Mouse (Mus musculus): Measurements from ENCODE around the gene Rfc1. TPM values are rescaled to one million over a fixed set of nuclear protein-coding genes. Genes with fewer than 3 reads are reported as not detected.

The Rfc1 gene
- 88.1 and 93.8 TPM in 2 replicates for polyA plus RNA-seq (2016; fragmentation: Nextera tagmentation; extraction: Ambion mirVana)

DNA sequence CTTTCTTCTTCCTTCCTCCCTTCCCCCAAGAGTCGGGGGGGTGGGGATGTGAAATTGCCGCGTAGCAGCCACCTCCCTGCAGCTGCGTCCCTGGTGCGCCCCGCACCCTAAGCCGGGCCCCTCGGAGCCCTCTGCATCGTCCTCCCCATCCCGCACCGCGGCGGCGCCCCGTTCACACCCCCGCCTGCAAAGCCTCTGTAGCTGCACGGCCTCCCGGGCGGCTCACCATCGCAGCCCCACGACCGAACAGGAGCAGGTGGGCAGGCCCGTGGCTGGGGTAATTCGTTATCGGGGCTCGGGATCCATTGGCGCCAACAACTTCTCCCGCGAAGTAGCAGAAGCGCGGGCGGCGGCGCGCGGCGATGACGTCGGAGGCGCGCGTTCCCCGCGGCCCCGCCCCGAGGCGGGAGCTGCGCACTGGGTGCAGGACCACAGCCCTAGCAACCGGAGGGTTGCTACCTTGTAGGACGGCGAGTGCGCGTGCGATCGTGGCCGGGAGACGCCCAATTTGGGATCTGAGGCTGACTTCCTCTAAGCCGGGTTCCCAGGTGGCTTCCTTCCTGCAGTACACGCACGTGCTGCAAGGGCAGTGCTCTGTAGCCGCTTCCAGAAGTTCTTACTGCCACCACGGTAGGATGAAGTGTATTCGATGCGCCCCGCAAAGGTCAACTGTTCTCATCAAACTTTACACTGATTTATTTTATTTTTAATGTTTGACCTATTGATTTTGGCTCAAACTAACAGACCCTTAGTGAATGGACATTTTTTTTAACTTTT lies at the start of gene Rfc1:
Rfc1 (minus strand) TSS at position 373 of the 777 bp plus-strand sequence.
- Histone ChIP-seq H3K27ac (peak within 1 kb of the TSS; percentile 33; the same call in 1 of the 2 replicates), H3K4me1 (peaks cover 10% of the 10 kb centered on the region; the same call in 1 of the 2 replicates), H3K27me3 (no peaks in the 10 kb centered on the region), H3K9me3 (no peaks in the 10 kb centered on the region), H3K9ac (peak within 1 kb of the TSS; percentile 71), H3K4me3 (replicated peaks) (peak within 1 kb of the TSS; percentile 53), H3K4me2 (peak within 1 kb of the TSS; percentile 66), H3K36me3 (replicated peaks) (0 out of 2 replicates have a peak, but pooled peaks cover 6% of the 10 kb centered on the region)
- peak; percentile 97 for ATAC-seq (ENCODE audit: low FRiP score)
- WGBS: under 1% methylated on average over 65 of the region's 65 CpGs

DNA sequence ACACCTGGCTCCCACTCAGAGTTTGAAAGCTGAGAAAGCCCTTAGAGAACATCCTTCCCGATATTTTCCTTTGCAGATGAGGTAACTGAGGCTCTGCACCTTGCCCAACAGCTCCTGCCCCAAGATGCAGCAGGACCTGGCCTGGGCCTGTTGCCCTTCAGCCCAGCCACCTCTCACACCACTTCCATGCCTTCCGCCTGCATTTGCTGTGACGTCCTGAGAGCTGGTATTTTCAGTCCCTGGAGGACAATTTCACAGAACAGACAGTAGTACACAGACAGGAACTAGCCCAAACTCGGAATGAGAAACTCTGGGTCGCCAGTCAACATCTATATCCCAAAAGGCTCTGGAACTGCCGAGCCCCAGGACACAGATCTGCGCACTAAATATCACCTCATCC lies 39.3 kb upstream of the Rfc1 start:
- Histone ChIP-seq H3K9ac (no peak overlapping the region), H3K27me3 (no peaks in the 10 kb centered on the region), H3K27ac (no peak overlapping the region), H3K4me3 (replicated peaks) (no peak overlapping the region), H3K4me1 (no peaks in the 10 kb centered on the region), H3K36me3 (replicated peaks) (no peaks in the 10 kb centered on the region), H3K4me2 (no peak overlapping the region), H3K9me3 (no peaks in the 10 kb centered on the region)
- WGBS: 91% methylated on average over 7 of the region's 7 CpGs
- no peak for ATAC-seq (ENCODE audit: low FRiP score)

DNA sequence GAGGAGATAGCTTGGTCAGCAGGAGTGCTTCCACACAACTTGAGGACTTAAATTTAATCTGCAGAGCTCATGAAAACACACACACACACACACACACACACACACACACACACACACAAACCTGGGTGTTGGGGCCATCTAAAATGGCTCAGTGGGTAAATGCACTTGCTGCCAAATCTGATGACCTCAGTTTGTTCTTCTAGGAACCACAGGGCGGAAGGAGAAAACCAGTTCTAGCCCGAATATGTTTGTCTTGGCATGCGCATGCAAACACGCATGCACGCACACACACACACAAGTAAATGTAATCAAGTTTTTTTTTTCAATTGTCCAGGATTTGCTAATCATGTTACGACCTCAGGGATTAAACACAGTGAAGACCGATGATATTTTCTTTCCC lies 36.1 kb upstream of the Rfc1 start:
- Histone ChIP-seq H3K27ac (no peak overlapping the region), H3K9ac (no peak overlapping the region), H3K9me3 (no peaks in the 10 kb centered on the region), H3K4me2 (no peak overlapping the region), H3K4me3 (replicated peaks) (no peak overlapping the region), H3K4me1 (no peaks in the 10 kb centered on the region), H3K36me3 (replicated peaks) (no peaks in the 10 kb centered on the region), H3K27me3 (no peaks in the 10 kb centered on the region)
- ATAC-seq (ENCODE audit: low FRiP score): no peak
- WGBS: 97% methylated on average over 7 of the region's 7 CpGs

DNA sequence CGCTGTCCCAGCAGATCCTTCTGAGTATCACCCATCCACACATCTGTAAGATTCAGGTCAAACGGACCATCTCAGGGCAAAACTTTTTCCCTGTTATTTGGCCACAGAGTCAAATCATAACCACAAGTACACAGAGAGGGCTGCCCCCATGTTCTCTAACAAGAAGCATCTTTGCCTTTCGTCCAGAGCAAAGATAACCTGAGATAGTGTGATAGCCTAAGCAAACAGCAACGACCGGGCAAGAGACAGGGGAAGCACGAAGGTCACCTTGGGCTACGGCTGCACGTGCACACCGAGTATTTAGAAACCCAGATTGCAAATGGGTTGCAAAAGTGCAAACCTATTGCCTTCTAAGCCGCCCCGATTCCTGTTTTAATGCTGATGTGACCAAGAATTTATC lies 32.4 kb upstream of the Rfc1 start:
- Histone ChIP-seq H3K4me3 (replicated peaks) (no peak overlapping the region), H3K9ac (no peak overlapping the region), H3K27me3 (no peaks in the 10 kb centered on the region), H3K27ac (no peak overlapping the region), H3K4me2 (no peak overlapping the region), H3K36me3 (replicated peaks) (no peaks in the 10 kb centered on the region), H3K9me3 (no peaks in the 10 kb centered on the region), H3K4me1 (no peaks in the 10 kb centered on the region)
- ATAC-seq (ENCODE audit: low FRiP score): no peak
- WGBS: 93% methylated on average over 11 of the region's 11 CpGs

DNA sequence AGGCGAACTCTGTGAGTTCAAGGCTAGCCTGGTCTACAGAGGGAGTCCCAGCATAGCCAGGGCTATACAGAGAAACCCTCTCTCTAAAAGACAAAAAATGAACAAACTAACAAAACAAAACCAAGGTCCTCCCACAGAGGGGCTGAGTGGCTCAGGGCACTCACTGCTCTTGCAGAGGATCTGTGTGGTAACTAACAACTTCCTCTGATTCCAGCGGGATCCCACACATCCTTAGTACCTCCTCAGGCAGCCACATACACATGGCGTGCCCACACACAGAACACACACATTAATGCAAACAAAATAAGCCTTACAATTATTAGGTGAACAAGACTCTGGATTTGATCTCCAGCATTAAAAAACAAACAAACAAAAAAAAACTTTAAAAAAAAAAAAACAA lies 22.3 kb upstream of the Rfc1 start:
- Histone ChIP-seq H3K36me3 (replicated peaks) (no peaks in the 10 kb centered on the region), H3K4me3 (replicated peaks) (no peak overlapping the region), H3K27ac (no peak overlapping the region), H3K9me3 (peaks cover 4% of the 10 kb centered on the region; the same call in 1 of the 2 replicates), H3K27me3 (no peaks in the 10 kb centered on the region), H3K4me2 (no peak overlapping the region), H3K9ac (no peak overlapping the region), H3K4me1 (no peaks in the 10 kb centered on the region)
- 85% methylated on average over 3 of the region's 3 CpGs for WGBS
- ATAC-seq (ENCODE audit: low FRiP score): no peak

DNA sequence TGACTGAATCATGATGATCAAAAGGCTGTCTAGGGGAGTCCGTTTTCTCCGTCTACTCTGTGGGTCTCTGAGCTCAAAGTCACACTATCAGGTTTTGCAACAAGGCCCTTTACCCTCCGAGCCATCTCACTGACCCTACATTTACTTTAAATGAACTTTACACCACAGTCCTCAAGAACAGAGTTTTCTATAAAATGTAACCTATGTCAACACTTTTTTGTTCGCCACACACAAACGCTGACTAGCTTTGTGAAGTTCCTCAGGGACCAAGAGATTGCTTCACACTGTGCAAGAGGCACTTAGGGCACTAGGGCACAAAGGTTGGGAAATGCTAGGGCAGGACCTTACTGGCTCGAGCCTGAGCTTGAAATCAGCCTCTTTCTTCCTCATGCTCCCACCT lies 21.4 kb upstream of the Rfc1 start:
- Histone ChIP-seq H3K4me3 (replicated peaks) (no peak overlapping the region), H3K27ac (no peak overlapping the region), H3K9me3 (peaks cover 4% of the 10 kb centered on the region; the same call in 1 of the 2 replicates), H3K4me2 (no peak overlapping the region), H3K9ac (no peak overlapping the region), H3K36me3 (replicated peaks) (no peaks in the 10 kb centered on the region), H3K27me3 (no peaks in the 10 kb centered on the region), H3K4me1 (no peaks in the 10 kb centered on the region)
- no peak for ATAC-seq (ENCODE audit: low FRiP score)
- WGBS: 88% methylated on average over 6 of the region's 6 CpGs

DNA sequence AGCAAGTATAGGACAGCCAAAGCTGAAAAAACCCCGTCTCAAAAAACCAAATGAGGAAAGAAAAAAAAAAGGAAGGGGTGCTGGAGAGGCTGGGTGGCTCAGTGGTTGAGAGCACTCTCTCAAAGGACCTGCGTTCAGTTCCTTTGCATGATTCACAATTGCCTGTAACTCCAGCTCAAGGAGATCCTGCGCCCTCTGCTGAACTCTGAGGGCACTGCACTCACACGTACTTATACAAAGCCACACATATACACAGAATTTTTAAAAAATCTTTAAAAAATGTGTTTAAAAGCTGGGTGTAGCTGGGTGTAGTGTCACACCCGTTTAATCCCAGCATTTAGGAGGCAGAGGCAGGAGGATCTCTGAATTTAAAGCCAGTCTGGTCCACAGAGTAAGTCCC lies 19.5 kb upstream of the Rfc1 start:
- peaks cover 4% of the 10 kb centered on the region; the same call in 1 of the 2 replicates for H3K9me3 ChIP-seq
- WGBS: 77% methylated on average over 5 of the region's 5 CpGs
- H3K27ac ChIP-seq: no peak overlapping the region
- H3K4me1 ChIP-seq: no peaks in the 10 kb centered on the region
- H3K4me2 ChIP-seq: no peak overlapping the region
- H3K36me3 ChIP-seq (replicated peaks): no peaks in the 10 kb centered on the region
- H3K4me3 ChIP-seq (replicated peaks): no peak overlapping the region
- no peaks in the 10 kb centered on the region for H3K27me3 ChIP-seq
- H3K9ac ChIP-seq: no peak overlapping the region
- ATAC-seq (ENCODE audit: low FRiP score): no peak

DNA sequence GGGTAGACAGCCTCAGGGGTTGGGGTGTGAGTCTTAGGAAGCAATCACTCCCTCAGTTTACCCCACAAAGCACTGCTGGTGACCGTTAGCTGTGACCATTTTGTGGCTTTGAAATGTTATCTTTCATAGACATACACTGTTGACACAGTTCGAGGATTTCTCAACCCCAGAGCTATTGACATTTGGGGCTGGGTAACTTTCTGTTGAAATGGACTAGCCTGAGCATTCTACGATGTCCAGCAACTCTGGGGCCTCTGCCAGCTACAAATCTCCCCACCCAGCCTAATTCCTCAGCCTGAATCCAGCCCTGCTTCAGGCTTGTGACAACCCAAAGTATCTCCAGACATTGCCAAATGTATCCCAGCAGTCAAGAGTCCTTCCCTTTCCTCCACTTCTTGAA lies 18.6 kb upstream of the Rfc1 start:
- H3K36me3 ChIP-seq (replicated peaks): no peaks in the 10 kb centered on the region
- no peak overlapping the region for H3K9ac ChIP-seq
- 92% methylated on average over 3 of the region's 3 CpGs for WGBS
- no peak overlapping the region for H3K4me2 ChIP-seq
- no peaks in the 10 kb centered on the region for H3K4me1 ChIP-seq
- ATAC-seq (ENCODE audit: low FRiP score): no peak
- H3K4me3 ChIP-seq (replicated peaks): no peak overlapping the region
- no peaks in the 10 kb centered on the region for H3K27me3 ChIP-seq
- H3K9me3 ChIP-seq: peaks cover 4% of the 10 kb centered on the region; the same call in 1 of the 2 replicates
- H3K27ac ChIP-seq: no peak overlapping the region

DNA sequence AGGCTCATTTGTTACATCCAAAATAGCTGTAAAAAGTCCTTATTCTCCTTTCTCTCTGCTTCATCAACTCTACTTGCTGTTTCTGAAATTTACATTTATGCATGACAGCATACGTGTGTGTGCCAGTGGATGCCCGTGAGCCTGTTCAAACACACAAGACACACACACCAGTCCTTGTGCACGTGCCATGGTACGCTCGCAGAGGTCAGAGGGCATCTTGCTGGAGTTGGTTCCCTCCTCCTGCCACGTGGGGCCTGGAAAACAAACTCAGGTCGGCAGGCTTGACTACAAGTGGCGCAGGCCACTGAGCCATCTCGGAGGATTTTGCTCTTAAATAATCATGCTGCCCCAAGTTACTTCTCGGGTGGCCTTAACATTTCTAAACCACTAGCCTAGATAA lies 15.0 kb upstream of the Rfc1 start:
- no peak overlapping the region for H3K9ac ChIP-seq
- peaks cover 4% of the 10 kb centered on the region; the same call in 1 of the 2 replicates for H3K9me3 ChIP-seq
- H3K4me1 ChIP-seq: 0 out of 2 replicates have a peak, but pooled peaks cover 3% of the 10 kb centered on the region
- WGBS: 75% methylated on average over 10 of the region's 10 CpGs
- no peak overlapping the region for H3K4me3 ChIP-seq (replicated peaks)
- no peak for ATAC-seq (ENCODE audit: low FRiP score)
- H3K36me3 ChIP-seq (replicated peaks): no peaks in the 10 kb centered on the region
- no peak overlapping the region for H3K27ac ChIP-seq
- no peak overlapping the region for H3K4me2 ChIP-seq
- H3K27me3 ChIP-seq: no peaks in the 10 kb centered on the region

DNA sequence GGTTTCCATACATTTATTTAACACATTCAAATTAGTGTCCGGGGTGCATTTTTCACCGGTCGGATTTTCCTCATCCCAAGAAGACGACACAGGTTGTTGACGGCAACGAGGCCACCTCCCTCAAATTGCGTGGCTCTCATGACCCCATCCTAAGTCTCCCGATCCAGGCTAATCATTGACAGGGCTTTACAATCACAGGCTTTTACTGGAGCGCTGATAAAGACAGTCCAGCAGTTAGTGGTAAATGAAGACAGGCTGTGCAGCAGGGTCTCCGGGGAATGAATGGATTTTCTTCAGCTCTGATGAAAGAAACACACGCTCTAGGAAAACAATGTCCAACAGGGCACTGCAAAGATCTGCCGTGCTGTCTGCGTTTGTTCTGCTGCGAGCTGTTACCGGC lies 12.7 kb upstream of the Rfc1 start, which contains the start of gene Klb:
Klb (plus strand) TSS at position 147 of the 400 bp plus-strand sequence.
- no peaks in the 10 kb centered on the region for H3K27me3 ChIP-seq
- H3K9ac ChIP-seq: no peak within 1 kb of the TSS
- peak within 1 kb of the TSS; percentile 13; the same call in 1 of the 2 replicates for H3K4me2 ChIP-seq
- no peak within 1 kb of the TSS for H3K4me3 ChIP-seq (replicated peaks)
- no peaks in the 10 kb centered on the region for H3K9me3 ChIP-seq
- 57% methylated on average over 15 of the region's 15 CpGs for WGBS
- H3K27ac ChIP-seq: no peak within 1 kb of the TSS
- ATAC-seq (ENCODE audit: low FRiP score): no peak
- no peaks in the 10 kb centered on the region for H3K36me3 ChIP-seq (replicated peaks)
- H3K4me1 ChIP-seq: 0 out of 2 replicates have a peak, but pooled peaks cover 3% of the 10 kb centered on the region

DNA sequence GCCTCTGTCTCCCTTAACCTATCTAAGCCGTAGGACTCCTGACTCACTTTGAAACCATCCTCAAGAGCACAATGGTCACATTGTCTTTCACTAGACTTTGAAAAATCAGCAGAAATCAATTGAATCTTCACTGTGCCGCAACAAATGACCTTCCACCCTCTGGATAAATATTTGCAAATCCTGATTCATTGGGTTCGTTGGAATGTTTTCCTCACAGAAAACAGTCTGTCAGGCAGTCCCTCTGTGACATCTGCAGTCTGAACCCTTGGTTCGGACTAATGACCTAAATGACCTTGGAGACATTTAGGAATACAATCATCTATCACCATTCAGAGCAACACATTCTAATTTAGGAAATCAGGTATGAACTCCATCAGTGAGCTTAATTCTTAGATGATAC lies 4.7 kb upstream of the Rfc1 start:
- Histone ChIP-seq H3K9ac (no peak overlapping the region), H3K27ac (no peak overlapping the region), H3K27me3 (no peaks in the 10 kb centered on the region), H3K4me3 (replicated peaks) (no peak overlapping the region), H3K4me2 (no peak overlapping the region), H3K4me1 (peaks cover 6% of the 10 kb centered on the region; the same call in 1 of the 2 replicates), H3K36me3 (replicated peaks) (no peaks in the 10 kb centered on the region), H3K9me3 (no peaks in the 10 kb centered on the region)
- ATAC-seq (ENCODE audit: low FRiP score): no peak
- 66% methylated on average over 4 of the region's 4 CpGs for WGBS

DNA sequence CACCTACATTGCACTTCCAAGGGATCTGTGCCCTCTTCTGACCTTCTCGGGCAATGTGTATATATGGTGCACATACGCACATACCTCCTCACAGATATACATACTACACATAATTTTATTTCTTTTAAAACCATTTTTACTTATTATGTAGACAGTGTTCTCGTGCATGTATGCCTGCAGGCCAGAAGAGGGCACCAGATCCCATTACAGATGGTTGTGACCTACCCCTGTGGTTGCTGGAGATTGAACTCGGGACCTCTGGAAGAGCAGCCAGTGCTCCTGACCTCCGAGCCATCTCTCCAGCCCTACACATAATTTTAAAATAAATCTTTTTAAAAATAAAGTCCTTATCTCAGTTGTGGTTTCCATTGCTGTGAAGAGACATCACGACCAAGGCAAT lies 2.9 kb upstream of the Rfc1 start:
- Histone ChIP-seq H3K9me3 (no peaks in the 10 kb centered on the region), H3K36me3 (replicated peaks) (no peaks in the 10 kb centered on the region), H3K4me2 (no peak overlapping the region), H3K4me3 (replicated peaks) (no peak overlapping the region), H3K9ac (no peak overlapping the region), H3K27ac (no peak overlapping the region), H3K27me3 (no peaks in the 10 kb centered on the region), H3K4me1 (peaks cover 10% of the 10 kb centered on the region; the same call in 1 of the 2 replicates)
- WGBS: 80% methylated on average over 6 of the region's 6 CpGs
- ATAC-seq (ENCODE audit: low FRiP score): no peak

DNA sequence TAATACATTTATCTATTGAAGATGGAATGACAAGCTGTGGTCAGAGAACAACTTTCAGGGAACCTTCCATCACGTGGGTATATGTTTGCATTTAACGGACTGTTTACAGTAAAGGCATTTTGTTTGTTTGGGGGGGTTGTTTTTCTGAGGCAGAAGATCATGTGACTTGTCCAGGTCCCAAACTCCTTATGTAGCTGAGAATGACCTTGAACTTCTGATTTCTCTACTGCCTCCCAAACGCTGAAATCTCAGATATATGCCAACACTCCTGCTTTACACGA lies 545 bp upstream of the Rfc1 start:
- Histone ChIP-seq H3K27me3 (no peaks in the 10 kb centered on the region), H3K4me1 (peaks cover 10% of the 10 kb centered on the region; the same call in 1 of the 2 replicates), H3K36me3 (replicated peaks) (0 out of 2 replicates have a peak, but pooled peaks cover 6% of the 10 kb centered on the region), H3K9me3 (no peaks in the 10 kb centered on the region), H3K4me2 (peak overlapping the region; percentile 66), H3K9ac (no peak overlapping the region), H3K27ac (no peak overlapping the region), H3K4me3 (replicated peaks) (peak overlapping the region; percentile 53)
- WGBS: 19% methylated on average over 4 of the region's 4 CpGs
- peak; percentile 27 for ATAC-seq (ENCODE audit: low FRiP score)

Data from forebrain, embryonic 12.5 days (tissue).